8 mouse cellular contexts compared by ENCODE assay signal in the genomic region with DNA sequence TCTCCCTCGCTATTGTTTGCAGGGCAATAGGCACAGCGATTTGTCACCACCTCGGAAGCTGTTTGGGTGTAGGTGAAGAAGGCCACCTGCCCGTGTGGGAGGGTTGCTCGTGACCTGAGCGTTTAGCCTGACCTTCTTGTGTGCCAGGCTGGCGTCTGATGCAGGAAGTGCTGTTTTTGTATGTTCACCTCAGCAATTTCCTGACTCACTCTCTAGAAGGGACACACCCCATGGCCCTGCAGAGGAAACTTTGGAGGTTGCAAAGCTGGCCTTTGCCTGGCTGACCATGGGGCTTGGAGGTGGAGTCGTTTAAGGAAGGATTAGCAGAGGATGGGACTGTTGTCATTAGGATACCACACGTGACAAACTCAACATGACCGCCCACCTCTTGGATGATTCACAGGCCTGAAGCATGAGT. TPM values are rescaled to one million over a fixed set of nuclear protein-coding genes. Genes with fewer than 3 reads are reported as not detected.
DNase-seq lines count a peak whose midpoint lies in the region; ATAC-seq and TF ChIP-seq lines count a peak whose summit lies in the region.

No protein-coding gene starts in this region.

- DNase-seq in kidney, postnatal 0 days (ENCODE audit: low spot score), result peak; percentile 23
- DNase-seq in kidney, adult 8-10 months, result no peak
- DNase-seq in brain, adult 2 months (ENCODE audit: low read depth, low spot score), result peak; percentile 37
- peak; percentile 70 for DNase-seq in splenic B cell, adult 2 months (ENCODE audit: low read depth, low spot score)
- DNase-seq in retina, embryonic 14.5 days (ENCODE audit: low spot score), result no peak
- DNase-seq in layer of hippocampus, adult 11-12 months (ENCODE audit: low spot score), result no peak

- no peak overlapping the region for H3K9ac ChIP-seq in kidney, postnatal 0 days (ENCODE audit: low read depth, low read length)
- peak overlapping the region; percentile 59 for H3K9ac ChIP-seq in liver, embryonic 12.5 days

- H3K27me3 ChIP-seq in kidney, postnatal 0 days (ENCODE audit: insufficient read depth, low read length), result no peaks in the 10 kb centered on the region
- no peaks in the 10 kb centered on the region for H3K27me3 ChIP-seq in liver, embryonic 12.5 days (replicated peaks)
- H3K27me3 ChIP-seq in splenic B cell, adult 2 months (ENCODE audit: control insufficient read depth, insufficient read depth, low read length, poor library complexity, severe bottlenecking), result no peaks in the 10 kb centered on the region

- no peak for TF ChIP-seq CTCF in kidney, postnatal 0 days (IDR thresholded peaks at IDR 0.05; ENCODE audit: low read depth)

- H3K4me2 ChIP-seq in kidney, postnatal 0 days (ENCODE audit: low read length), result no peak overlapping the region
- peak overlapping the region; percentile 54 for H3K4me2 ChIP-seq in liver, embryonic 12.5 days

- H3K4me1 ChIP-seq in kidney, postnatal 0 days (replicated peaks; ENCODE audit: insufficient read depth, low read length), result peaks cover 7% of the 10 kb centered on the region; the same call in 1 of the 2 replicates
- H3K4me1 ChIP-seq in liver, embryonic 12.5 days, result peaks cover 81% of the 10 kb centered on the region

- 16% methylated on average over 10 of the region's 10 CpGs for WGBS in kidney, postnatal 0 days
- WGBS in liver, embryonic 12.5 days (ENCODE audit: insufficient replicate concordance), result 39% methylated on average over 10 of the region's 10 CpGs

- peak; percentile 27; the same call in 1 of the 2 replicates for ATAC-seq in kidney, postnatal 0 days (replicated peaks; ENCODE audit: low FRiP score, low read depth)
- ATAC-seq in liver, embryonic 12.5 days, result peak; percentile 79
- no peak for ATAC-seq in megakaryocyte-erythroid progenitor cell, adult 5-6 weeks (replicated peaks; ENCODE audit: low FRiP score, low TSS enrichment, poor library complexity, severe bottlenecking)

- no peaks in the 10 kb centered on the region for H3K9me3 ChIP-seq in kidney, postnatal 0 days (replicated peaks; ENCODE audit: low read length)
- no peaks in the 10 kb centered on the region for H3K9me3 ChIP-seq in liver, embryonic 12.5 days (replicated peaks)

- H3K27ac ChIP-seq in kidney, postnatal 0 days, result peak overlapping the region; percentile 47
- H3K27ac ChIP-seq in liver, embryonic 12.5 days, result peak overlapping the region; percentile 87

- no peak overlapping the region for H3K4me3 ChIP-seq in kidney, postnatal 0 days (replicated peaks; ENCODE audit: low read depth, low read length)
- H3K4me3 ChIP-seq in liver, embryonic 12.5 days, result no peak overlapping the region

- H3K36me3 ChIP-seq in kidney, postnatal 0 days (ENCODE audit: insufficient read depth, low read length), result no peaks in the 10 kb centered on the region
- H3K36me3 ChIP-seq in liver, embryonic 12.5 days, result no peaks in the 10 kb centered on the region
- H3K36me3 ChIP-seq in splenic B cell, adult 2 months (ENCODE audit: control insufficient read depth, insufficient read depth, low read length, poor library complexity, severe bottlenecking), result no peaks in the 10 kb centered on the region

RNA-seq across cellular contexts. Expression of gene Wdr26, which starts 18.9 kb away (rescaled TPM):
- 39.8 and 40.4 TPM in 2 replicates for polyA plus RNA-seq in kidney, postnatal 0 days (2015; fragmentation: Nextera tagmentation; extraction: Ambion mirVana)
- 52.5 and 56.7 TPM in 2 replicates for polyA plus RNA-seq in liver, embryonic 12.5 days (2016; fragmentation: Nextera tagmentation; extraction: Ambion mirVana)
- total RNA-seq in megakaryocyte-erythroid progenitor cell, adult 5-6 weeks (2014; fragmentation: Nextera tagmentation), result 93.5 and 155 TPM in 2 replicates
- 84.8 and 102 TPM in 2 replicates for total RNA-seq in megakaryocyte-erythroid progenitor cell, adult 5-6 weeks (2017)

Comparison
In these comparisons a context has a peak if more than half of its experiments do, and no peak if none do; other contexts are left out.
1. DNase-seq: peak in kidney, postnatal 0 days (single experiment), brain, adult 2 months (single experiment) and splenic B cell, adult 2 months (single experiment); none in kidney, adult 8-10 months (0 of 2), retina, embryonic 14.5 days (single experiment) and layer of hippocampus, adult 11-12 months (single experiment).